Mouse (Mus musculus): Measurements from ENCODE around the gene Ogdh. TPM values are rescaled to one million over a fixed set of nuclear protein-coding genes. Genes with fewer than 3 reads are reported as not detected.
"Not testable (repeated sequence)": the region's sequence is repeated elsewhere in the genome, so short reads cannot be mapped to it uniquely, and the experiment has no call there.

Gene Ogdh
- 79.9 and 104 TPM in 2 replicates for polyA plus RNA-seq (2014; fragmentation: Nextera tagmentation; extraction: Ambion mirVana)

GRCm38 (mm10) chr11:6291401-6292115 lies at the start of gene Ogdh:
Ogdh (plus strand) TSS chr11:6291633.
- H3K27me3 ChIP-seq (ENCODE audit: control insufficient read depth, insufficient read depth, low read length): no peaks in the 10 kb centered on the region
- H3K9ac ChIP-seq (replicated peaks; ENCODE audit: low read length): peak within 1 kb of the TSS; percentile 64
- H3K4me1 ChIP-seq (ENCODE audit: control insufficient read depth, insufficient read depth, low read length): peaks cover 4% of the 10 kb centered on the region
- under 1% methylated on average over 77 of the region's 77 CpGs for WGBS
- peak within 1 kb of the TSS; percentile 80 for H3K4me3 ChIP-seq (replicated peaks; ENCODE audit: low read depth, low read length)
- no peaks in the 10 kb centered on the region; the same call in 1 of the 2 replicates for H3K36me3 ChIP-seq (ENCODE audit: control insufficient read depth, insufficient read depth, low read length)
- no peaks in the 10 kb centered on the region for H3K9me3 ChIP-seq (ENCODE audit: control insufficient read depth, low read length)
- peak within 1 kb of the TSS; percentile 91 for H3K27ac ChIP-seq (replicated peaks; ENCODE audit: low read depth, low read length)
- H3K4me2 ChIP-seq (ENCODE audit: low read length): peak within 1 kb of the TSS; percentile 79
- DNase-seq (peak; percentile 99), ATAC-seq (ENCODE audit: low FRiP score, low TSS enrichment) (peak; percentile 98)

- Histone ChIP-seq H3K9me3 (ENCODE audit: control insufficient read depth, low read length) (no peaks in the 10 kb centered on the region), H3K9ac (replicated peaks; ENCODE audit: low read length) (no peak overlapping the region), H3K4me2 (ENCODE audit: low read length) (no peak overlapping the region), H3K4me3 (replicated peaks; ENCODE audit: low read depth, low read length) (no peak overlapping the region), H3K4me1 (ENCODE audit: control insufficient read depth, insufficient read depth, low read length) (no peaks in the 10 kb centered on the region), H3K36me3 (ENCODE audit: control insufficient read depth, insufficient read depth, low read length) (no peaks in the 10 kb centered on the region), H3K27ac (replicated peaks; ENCODE audit: low read depth, low read length) (no peak overlapping the region), H3K27me3 (ENCODE audit: control insufficient read depth, insufficient read depth, low read length) (no peaks in the 10 kb centered on the region)
- no peak for DNase-seq
- ATAC-seq (ENCODE audit: low FRiP score, low TSS enrichment): no peak
- WGBS: 51% methylated on average over 19 of the region's 19 CpGs
These were observed 46.7 kb upstream of the Ogdh start for GRCm38 (mm10) chr11:6244707-6245106.

- Histone ChIP-seq H3K9me3 (ENCODE audit: control insufficient read depth, low read length) (no peaks in the 10 kb centered on the region), H3K27ac (replicated peaks; ENCODE audit: low read depth, low read length) (no peak overlapping the region), H3K9ac (replicated peaks; ENCODE audit: low read length) (no peak overlapping the region), H3K4me1 (ENCODE audit: control insufficient read depth, insufficient read depth, low read length) (no peaks in the 10 kb centered on the region), H3K4me2 (ENCODE audit: low read length) (no peak overlapping the region), H3K4me3 (replicated peaks; ENCODE audit: low read depth, low read length) (no peak overlapping the region), H3K36me3 (ENCODE audit: control insufficient read depth, insufficient read depth, low read length) (0 out of 2 replicates have a peak, but pooled peaks cover under 1% of the 10 kb centered on the region), H3K27me3 (ENCODE audit: control insufficient read depth, insufficient read depth, low read length) (no peaks in the 10 kb centered on the region)
- WGBS: 94% methylated on average over 5 of the region's 5 CpGs
- DNase-seq (no peak), ATAC-seq (ENCODE audit: low FRiP score, low TSS enrichment) (no peak)
These were observed 39.2 kb upstream of the Ogdh start for GRCm38 (mm10) chr11:6252248-6252647.

- H3K36me3 ChIP-seq (ENCODE audit: control insufficient read depth, insufficient read depth, low read length): 0 out of 2 replicates have a peak, but pooled peaks cover 6% of the 10 kb centered on the region
- no peak overlapping the region for H3K4me3 ChIP-seq (replicated peaks; ENCODE audit: low read depth, low read length)
- H3K27ac ChIP-seq (replicated peaks; ENCODE audit: low read depth, low read length): no peak overlapping the region
- H3K27me3 ChIP-seq (ENCODE audit: control insufficient read depth, insufficient read depth, low read length): no peaks in the 10 kb centered on the region
- H3K4me2 ChIP-seq (ENCODE audit: low read length): no peak overlapping the region
- no peak overlapping the region for H3K9ac ChIP-seq (replicated peaks; ENCODE audit: low read length)
- no peaks in the 10 kb centered on the region for H3K4me1 ChIP-seq (ENCODE audit: control insufficient read depth, insufficient read depth, low read length)
- no peak for ATAC-seq (ENCODE audit: low FRiP score, low TSS enrichment)
- H3K9me3 ChIP-seq (ENCODE audit: control insufficient read depth, low read length): no peaks in the 10 kb centered on the region
- DNase-seq: no peak
- WGBS: 94% methylated on average over 4 of the region's 4 CpGs
These were observed 38.6 kb upstream of the Ogdh start for GRCm38 (mm10) chr11:6252824-6253223.

- not testable (repeated sequence) for H3K4me3 ChIP-seq (replicated peaks; ENCODE audit: low read depth, low read length); ATAC-seq (ENCODE audit: low FRiP score, low TSS enrichment); H3K4me2 ChIP-seq (ENCODE audit: low read length); H3K4me1 ChIP-seq (ENCODE audit: control insufficient read depth, insufficient read depth, low read length); DNase-seq; H3K27me3 ChIP-seq (ENCODE audit: control insufficient read depth, insufficient read depth, low read length); H3K9me3 ChIP-seq (ENCODE audit: control insufficient read depth, low read length); H3K27ac ChIP-seq (replicated peaks; ENCODE audit: low read depth, low read length); H3K9ac ChIP-seq (replicated peaks; ENCODE audit: low read length)
- peaks cover 24% of the 10 kb centered on the region for H3K36me3 ChIP-seq (ENCODE audit: control insufficient read depth, insufficient read depth, low read length)
- 90% methylated on average over 2 of the region's 2 CpGs for WGBS
These were observed 36.8 kb upstream of the Ogdh start for GRCm38 (mm10) chr11:6254602-6255001.

GRCm38 (mm10) chr11:6256490-6257072 lies 34.9 kb upstream of the Ogdh start:
- Histone ChIP-seq H3K9me3 (ENCODE audit: control insufficient read depth, low read length) (no peaks in the 10 kb centered on the region), H3K4me3 (replicated peaks; ENCODE audit: low read depth, low read length) (no peak overlapping the region), H3K4me2 (ENCODE audit: low read length) (no peak overlapping the region), H3K27ac (replicated peaks; ENCODE audit: low read depth, low read length) (no peak overlapping the region), H3K36me3 (ENCODE audit: control insufficient read depth, insufficient read depth, low read length) (peaks cover 42% of the 10 kb centered on the region), H3K9ac (replicated peaks; ENCODE audit: low read length) (no peak overlapping the region), H3K27me3 (ENCODE audit: control insufficient read depth, insufficient read depth, low read length) (no peaks in the 10 kb centered on the region), H3K4me1 (ENCODE audit: control insufficient read depth, insufficient read depth, low read length) (no peaks in the 10 kb centered on the region)
- ATAC-seq (ENCODE audit: low FRiP score, low TSS enrichment) (no peak), DNase-seq (no peak)
- 70% methylated on average over 6 of the region's 6 CpGs for WGBS

- no peaks in the 10 kb centered on the region for H3K27me3 ChIP-seq (ENCODE audit: control insufficient read depth, insufficient read depth, low read length)
- DNase-seq (no peak), ATAC-seq (ENCODE audit: low FRiP score, low TSS enrichment) (no peak)
- H3K4me1 ChIP-seq (ENCODE audit: control insufficient read depth, insufficient read depth, low read length): no peaks in the 10 kb centered on the region
- no peak overlapping the region for H3K9ac ChIP-seq (replicated peaks; ENCODE audit: low read length)
- H3K4me2 ChIP-seq (ENCODE audit: low read length): no peak overlapping the region
- 97% methylated on average over 7 of the region's 7 CpGs for WGBS
- H3K4me3 ChIP-seq (replicated peaks; ENCODE audit: low read depth, low read length): no peak overlapping the region
- no peak overlapping the region for H3K27ac ChIP-seq (replicated peaks; ENCODE audit: low read depth, low read length)
- H3K36me3 ChIP-seq (ENCODE audit: control insufficient read depth, insufficient read depth, low read length): peaks cover 68% of the 10 kb centered on the region
- H3K9me3 ChIP-seq (ENCODE audit: control insufficient read depth, low read length): no peaks in the 10 kb centered on the region
These were observed 32.0 kb upstream of the Ogdh start for GRCm38 (mm10) chr11:6259413-6259812.

GRCm38 (mm10) chr11:6261434-6262082 lies 29.9 kb upstream of the Ogdh start:
- H3K4me1 ChIP-seq (ENCODE audit: control insufficient read depth, insufficient read depth, low read length): peaks cover 2% of the 10 kb centered on the region
- DNase-seq (peak; percentile 93), ATAC-seq (ENCODE audit: low FRiP score, low TSS enrichment) (0 out of 2 replicates have a peak, but pooled peaks have one; percentile 43)
- no peak overlapping the region for H3K4me2 ChIP-seq (ENCODE audit: low read length)
- H3K4me3 ChIP-seq (replicated peaks; ENCODE audit: low read depth, low read length): no peak overlapping the region
- H3K36me3 ChIP-seq (ENCODE audit: control insufficient read depth, insufficient read depth, low read length): peaks cover 89% of the 10 kb centered on the region
- no peak overlapping the region for H3K27ac ChIP-seq (replicated peaks; ENCODE audit: low read depth, low read length)
- H3K27me3 ChIP-seq (ENCODE audit: control insufficient read depth, insufficient read depth, low read length): no peaks in the 10 kb centered on the region
- WGBS: 75% methylated on average over 10 of the region's 10 CpGs
- H3K9me3 ChIP-seq (ENCODE audit: control insufficient read depth, low read length): no peaks in the 10 kb centered on the region
- H3K9ac ChIP-seq (replicated peaks; ENCODE audit: low read length): no peak overlapping the region
